Mouse (Mus musculus) retina, adult 2 months (tissue): Measurements from ENCODE around the gene Acyp1.

ENCODE experiments used
- DNase-seq: peaks from one replicate; pipeline ENCODE4 v3.0.0-alpha.2; 2012; ENCODE audit warnings: low read depth, low spot score

The Acyp1 gene

DNA sequence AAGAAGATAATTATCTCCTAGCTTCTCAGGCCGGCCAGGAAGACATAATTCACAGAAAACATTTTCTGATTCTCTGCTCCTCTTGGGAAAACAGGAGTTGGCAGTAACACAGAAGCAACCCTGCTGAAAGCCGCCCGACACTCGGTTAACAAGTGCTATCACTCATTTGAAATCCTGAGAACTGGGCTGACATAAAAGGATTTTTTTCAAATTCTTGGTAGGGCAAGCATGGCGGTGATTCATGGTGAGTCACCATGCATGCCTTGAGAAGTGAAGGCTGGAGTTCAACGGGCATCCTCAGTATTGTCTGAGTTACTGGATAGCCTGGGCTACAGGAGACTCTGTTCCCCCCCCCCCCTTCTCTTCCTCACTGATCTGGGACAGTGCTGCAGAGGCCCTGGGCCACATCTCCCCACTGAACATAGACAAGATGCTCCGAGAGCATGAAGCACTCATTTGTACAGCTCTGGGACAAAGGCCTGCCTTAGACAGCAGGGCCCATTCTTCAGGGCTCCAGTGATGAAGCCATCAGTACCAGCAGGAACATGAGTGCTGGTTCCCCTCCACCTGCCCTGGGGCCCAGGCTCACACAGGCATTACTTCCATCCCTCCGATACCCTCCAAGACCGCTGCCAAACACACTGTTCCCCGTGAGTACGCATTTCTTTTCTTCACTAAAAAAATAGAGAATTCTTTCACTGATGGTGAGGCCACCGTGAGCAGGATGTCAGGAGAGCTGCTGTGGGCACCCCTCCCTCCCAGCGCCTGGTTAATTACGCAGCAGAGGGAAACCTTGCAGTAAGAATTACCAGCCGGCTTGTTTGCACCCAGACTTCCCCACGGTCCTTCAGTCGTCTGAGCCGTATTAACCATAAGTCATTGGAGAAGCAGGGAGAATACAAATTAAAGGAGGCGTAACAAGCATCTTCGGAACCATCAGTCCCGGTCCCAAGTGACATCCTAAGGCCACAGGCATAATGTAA is 54.6 kb downstream of the Acyp1 start:
- DNase-seq = no peak

DNA sequence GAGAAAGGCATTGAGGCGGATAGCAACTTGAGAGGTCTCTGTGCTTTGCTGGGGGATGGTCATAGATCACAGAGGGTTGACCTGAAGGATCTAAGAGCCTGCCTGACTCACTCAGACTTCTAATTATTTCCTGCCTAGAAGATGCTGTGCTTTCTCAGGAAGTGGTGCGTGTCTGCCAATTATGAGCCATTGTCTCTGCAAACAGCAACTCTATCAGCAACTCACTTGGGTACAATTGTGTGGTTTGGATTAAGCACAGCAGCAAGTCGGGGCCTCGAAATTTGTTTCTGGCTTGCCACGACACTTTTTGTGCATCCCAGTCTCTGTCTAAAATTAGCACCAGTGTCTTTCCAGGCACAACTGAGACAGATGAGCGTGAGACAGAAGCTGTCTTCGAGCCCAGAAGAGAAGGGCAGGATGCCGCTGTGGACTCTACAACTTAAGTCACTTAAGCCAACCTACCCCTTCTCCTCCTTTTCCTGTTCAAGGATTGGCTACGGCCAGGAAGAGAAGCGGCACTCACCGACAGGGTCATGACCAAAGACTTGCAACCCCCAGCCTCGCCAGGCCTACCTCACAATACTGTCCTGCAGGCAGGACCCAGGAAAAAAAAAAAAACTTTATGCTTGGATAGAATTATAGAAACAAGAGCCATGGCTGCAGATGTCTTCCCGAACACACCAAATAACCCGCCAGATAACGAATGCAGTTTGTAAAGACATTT is 60.2 kb downstream of the Acyp1 start:
- DNase-seq = no peak

DNA sequence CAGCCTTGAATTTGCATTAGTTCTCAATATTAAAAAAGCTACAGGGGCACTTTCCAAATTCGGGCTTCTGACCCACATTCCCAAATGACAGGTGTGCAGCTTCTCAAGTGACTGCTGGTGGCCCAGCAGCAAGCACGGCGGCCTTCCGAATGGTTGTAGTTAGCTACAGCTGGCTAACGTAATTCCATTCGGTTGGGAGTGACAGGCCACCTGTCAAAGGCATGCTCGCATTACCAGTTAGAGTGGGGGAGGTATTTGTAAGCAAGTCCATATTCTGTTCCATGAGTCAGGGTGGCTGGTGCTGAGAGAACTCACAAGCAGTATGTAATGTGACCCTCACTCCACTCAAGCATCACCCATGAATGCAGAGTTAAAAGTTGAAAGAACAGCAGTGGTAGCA is 61.0 kb downstream of the Acyp1 start:
- DNase-seq = no peak
